Mouse (Mus musculus): ENCODE data around the gene Krt6b. TPM values are rescaled to one million over a fixed set of nuclear protein-coding genes. Genes with fewer than 3 reads are reported as not detected.

The Krt6b gene
- total and polyA plus RNA-seq, 3 experiments: not detected

DNA sequence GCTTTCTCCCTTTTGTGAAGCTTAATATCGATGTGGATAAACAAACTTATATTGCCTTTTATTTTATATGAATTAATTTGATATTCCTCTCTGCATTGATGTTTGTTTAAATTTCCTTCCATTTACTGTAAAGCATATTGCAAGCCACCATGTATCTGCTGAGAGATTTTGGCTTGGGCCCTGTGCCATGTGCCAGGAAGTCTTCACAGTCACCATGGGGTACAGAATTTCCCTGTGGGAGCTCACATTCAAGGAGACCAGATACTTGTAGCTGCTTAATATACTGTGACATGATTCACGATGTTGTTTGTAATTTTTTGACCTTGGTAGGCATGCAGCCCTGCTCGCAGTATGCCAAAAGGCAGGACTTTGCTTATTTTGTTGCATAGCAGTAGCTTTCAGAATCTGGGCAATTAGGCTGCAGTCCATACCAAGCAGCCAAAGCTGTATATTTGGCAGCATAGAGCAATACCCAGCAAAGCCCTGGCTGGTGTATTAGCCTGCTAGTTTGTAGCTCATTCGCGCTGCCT, 27.3 kb downstream of the Krt6b start:
- TF ChIP-seq SMC3 (IDR thresholded peaks at IDR 0.05; ENCODE audit: low read depth, low read length): no peak
- Histone ChIP-seq H3K36me3 (ENCODE audit: control insufficient read depth in 1 of 2, insufficient read depth in 2 of 2, low read length in 2 of 2) (no peaks in the 10 kb centered on the region), H3K9ac (ENCODE audit: control insufficient read depth, low read depth, low read length, poor library complexity, severe bottlenecking) (no peak overlapping the region), H3K4me3 (ENCODE audit: control insufficient read depth in 1 of 2, insufficient read depth in 1 of 2, low read depth in 2 of 2, low read length in 2 of 2) (no peak overlapping the region), H3K9me3 (replicated peaks; ENCODE audit: insufficient read depth, low read length) (no peaks in the 10 kb centered on the region), H3K27me3 (ENCODE audit: control insufficient read depth in 1 of 2, insufficient read depth in 2 of 2, low read length in 2 of 2) (no peaks in the 10 kb centered on the region), H3K79me2 (ENCODE audit: control insufficient read depth, insufficient read depth, low read length, poor library complexity) (no peaks in the 10 kb centered on the region), H3K27ac (ENCODE audit: control insufficient read depth, low read depth, low read length) (no peak overlapping the region), H3K4me1 (ENCODE audit: control insufficient read depth in 1 of 2, insufficient read depth in 2 of 2, low read length in 2 of 2) (no peaks in the 10 kb centered on the region)
- no peak for DNase-seq (ENCODE audit: low read depth, low spot score)

DNA sequence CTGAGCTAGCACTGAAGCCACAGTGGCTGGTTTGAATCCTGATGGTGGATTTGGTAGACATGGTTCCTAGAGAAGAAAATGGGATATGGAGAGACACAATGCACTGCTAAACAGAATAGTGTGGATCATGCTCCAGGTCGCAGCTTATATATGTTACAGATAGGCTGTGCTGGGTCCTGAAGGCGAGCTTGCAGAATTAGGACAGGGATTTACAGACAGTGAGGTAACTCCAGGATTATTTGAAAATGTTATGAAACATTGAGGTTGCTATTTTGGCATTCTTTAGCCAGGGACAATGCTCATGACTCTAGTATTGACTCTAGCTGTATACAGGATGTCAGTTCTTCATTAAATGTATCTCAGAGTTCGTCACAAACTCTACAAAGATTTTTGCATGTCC, 32.8 kb downstream of the Krt6b start, which contains the start of gene Gm5478:
TSS of gene Gm5478 (minus strand) at position 101 of the 400 bp plus-strand sequence.
- H3K79me2 ChIP-seq (ENCODE audit: control insufficient read depth, insufficient read depth, low read length, poor library complexity): no peaks in the 10 kb centered on the region
- no peaks in the 10 kb centered on the region for H3K4me1 ChIP-seq (ENCODE audit: control insufficient read depth in 1 of 2, insufficient read depth in 2 of 2, low read length in 2 of 2)
- no peak within 1 kb of the TSS for H3K9ac ChIP-seq (ENCODE audit: control insufficient read depth, low read depth, low read length, poor library complexity, severe bottlenecking)
- no peaks in the 10 kb centered on the region for H3K9me3 ChIP-seq (replicated peaks; ENCODE audit: insufficient read depth, low read length)
- H3K4me3 ChIP-seq (ENCODE audit: control insufficient read depth in 1 of 2, insufficient read depth in 1 of 2, low read depth in 2 of 2, low read length in 2 of 2): no peak within 1 kb of the TSS
- DNase-seq (ENCODE audit: low read depth, low spot score): no peak
- H3K36me3 ChIP-seq (ENCODE audit: control insufficient read depth in 1 of 2, insufficient read depth in 2 of 2, low read length in 2 of 2): no peaks in the 10 kb centered on the region
- no peak for TF ChIP-seq RAD21 (IDR thresholded peaks at IDR 0.05; ENCODE audit: low read depth, low read length)
- no peak for TF ChIP-seq MAX (IDR thresholded peaks at IDR 0.05; ENCODE audit: low read length)
- no peak for TF ChIP-seq CHD2 (IDR thresholded peaks at IDR 0.05; ENCODE audit: low read length)
- no peak for TF ChIP-seq HCFC1 (IDR thresholded peaks at IDR 0.05; ENCODE audit: low read depth, low read length)
- no peak for TF ChIP-seq USF2 (IDR thresholded peaks at IDR 0.05; ENCODE audit: borderline replicate concordance in 1 of 2, insufficient read depth in 1 of 2, low read depth in 1 of 2, low read length in 2 of 2)
- TF ChIP-seq TBP (IDR thresholded peaks at IDR 0.05; ENCODE audit: low read depth, low read length): no peak
- TF ChIP-seq TCF12 (IDR thresholded peaks at IDR 0.05; ENCODE audit: low read depth, low read length): no peak
- TF ChIP-seq ETS1 (IDR thresholded peaks at IDR 0.05; ENCODE audit: low read depth, low read length): no peak
- H3K27me3 ChIP-seq (ENCODE audit: control insufficient read depth in 1 of 2, insufficient read depth in 2 of 2, low read length in 2 of 2): no peaks in the 10 kb centered on the region; a peak in 1 of 4 replicates
- no peak within 1 kb of the TSS for H3K27ac ChIP-seq (ENCODE audit: control insufficient read depth, low read depth, low read length)

DNA sequence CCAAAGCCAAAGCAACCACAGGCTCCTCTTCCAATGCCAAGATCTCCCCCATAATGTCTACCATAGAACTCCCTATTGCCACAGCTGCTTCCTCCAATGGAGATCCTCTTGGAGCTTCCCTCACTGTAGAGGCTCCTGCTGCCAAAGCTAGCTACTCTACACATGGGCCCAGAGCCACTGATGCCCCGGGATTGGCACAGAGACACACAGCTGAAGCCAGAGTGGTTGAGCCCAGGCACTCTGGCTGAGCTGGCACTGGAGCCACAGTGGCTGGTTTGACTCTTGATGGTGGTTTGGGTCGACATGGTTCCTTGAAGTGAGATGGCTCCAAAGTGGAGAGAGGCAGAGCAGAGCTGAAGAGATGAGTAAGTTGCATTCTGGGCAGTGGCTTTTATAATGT, 52.2 kb downstream of the Krt6b start, which contains the start of gene Gm5414:
TSS of gene Gm5414 (minus strand) at position 305 of the 400 bp plus-strand sequence.
- no peak within 1 kb of the TSS for H3K4me3 ChIP-seq (ENCODE audit: control insufficient read depth in 1 of 2, insufficient read depth in 1 of 2, low read depth in 2 of 2, low read length in 2 of 2)
- H3K9ac ChIP-seq (ENCODE audit: control insufficient read depth, low read depth, low read length, poor library complexity, severe bottlenecking): no peak within 1 kb of the TSS
- DNase-seq (ENCODE audit: low read depth, low spot score): no peak
- H3K4me1 ChIP-seq (ENCODE audit: control insufficient read depth in 1 of 2, insufficient read depth in 2 of 2, low read length in 2 of 2): no peaks in the 10 kb centered on the region
- H3K79me2 ChIP-seq (ENCODE audit: control insufficient read depth, insufficient read depth, low read length, poor library complexity): no peaks in the 10 kb centered on the region
- peaks cover 0 to 1% of the 10 kb centered on the region in 2 experiments; a peak in 1 of 4 replicates for H3K27me3 ChIP-seq (ENCODE audit: control insufficient read depth in 1 of 2, insufficient read depth in 2 of 2, low read length in 2 of 2)
- H3K36me3 ChIP-seq (ENCODE audit: control insufficient read depth in 1 of 2, insufficient read depth in 2 of 2, low read length in 2 of 2): no peaks in the 10 kb centered on the region
- H3K9me3 ChIP-seq (replicated peaks; ENCODE audit: insufficient read depth, low read length): no peaks in the 10 kb centered on the region
- no peak for TF ChIP-seq TAL1 (IDR thresholded peaks at IDR 0.05; ENCODE audit: low read length)
- no peak for TF ChIP-seq ZKSCAN1 (IDR thresholded peaks at IDR 0.05; ENCODE audit: low read depth, low read length)
- no peak for TF ChIP-seq MAX (IDR thresholded peaks at IDR 0.05; ENCODE audit: low read length)
- TF ChIP-seq POLR2A (IDR thresholded peaks at IDR 0.05; ENCODE audit: control insufficient read depth in 1 of 2, insufficient read depth in 1 of 2, low read depth in 1 of 2, low read length in 2 of 2, poor library complexity in 1 of 2): no peak
- no peak for TF ChIP-seq ETS1 (IDR thresholded peaks at IDR 0.05; ENCODE audit: low read depth, low read length)
- no peak for TF ChIP-seq GATA1 (IDR thresholded peaks at IDR 0.05; ENCODE audit: low read depth, low read length)
- TF ChIP-seq ZMIZ1 (IDR thresholded peaks at IDR 0.05; ENCODE audit: low read depth, low read length): no peak
- TF ChIP-seq MXI1 (IDR thresholded peaks at IDR 0.05; ENCODE audit: low read depth, low read length): no peak
- TF ChIP-seq SIN3A (IDR thresholded peaks at IDR 0.05; ENCODE audit: low read length): no peak
- no peak for TF ChIP-seq UBTF (IDR thresholded peaks at IDR 0.05; ENCODE audit: borderline replicate concordance, insufficient read depth, low read depth, low read length)
- no peak within 1 kb of the TSS for H3K27ac ChIP-seq (ENCODE audit: control insufficient read depth, low read depth, low read length)
